Mouse (Mus musculus): ENCODE data around the gene Aloxe3.

Aloxe3 gene

DNA sequence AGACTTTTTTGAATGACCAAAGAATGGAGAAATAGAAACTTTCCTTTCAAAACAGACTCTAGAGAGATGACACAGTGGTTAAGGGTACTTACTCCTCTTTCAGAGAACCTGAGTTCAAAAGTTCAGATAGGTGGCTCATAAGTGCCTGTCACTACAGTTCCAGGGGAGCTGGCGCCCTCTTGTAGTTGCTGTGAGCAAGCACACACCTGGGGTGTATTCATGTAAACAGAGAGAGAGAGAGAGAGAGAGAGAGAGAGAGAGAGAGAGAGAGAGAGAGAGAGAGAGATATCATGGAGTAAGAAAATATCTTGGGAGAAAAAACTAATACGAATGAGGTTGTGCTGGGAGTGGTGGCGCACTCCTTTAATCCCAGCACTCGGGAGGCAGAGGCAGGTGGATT is 54.4 kb downstream of the Aloxe3 start:
- Histone ChIP-seq H3K4me3 (replicated peaks; ENCODE audit: low read length) (no peak overlapping the region), H3K4me1 (replicated peaks; ENCODE audit: low read depth, low read length) (no peaks in the 10 kb centered on the region), H3K9me3 (ENCODE audit: low read length) (no peaks in the 10 kb centered on the region), H3K36me3 (ENCODE audit: insufficient read depth, low read length) (no peaks in the 10 kb centered on the region), H3K27me3 (ENCODE audit: insufficient read depth, low read length) (0 out of 2 replicates have a peak, but pooled peaks cover 12% of the 10 kb centered on the region)
- TF ChIP-seq NANOG (IDR thresholded peaks at IDR 0.05; ENCODE audit: borderline replicate concordance, low read length): no peak
- 0 out of 2 replicates have a peak, but pooled peaks have one; percentile 3 for TF ChIP-seq CTCF (conservative IDR thresholded peaks at IDR 0.05; ENCODE audit: low read length)

DNA sequence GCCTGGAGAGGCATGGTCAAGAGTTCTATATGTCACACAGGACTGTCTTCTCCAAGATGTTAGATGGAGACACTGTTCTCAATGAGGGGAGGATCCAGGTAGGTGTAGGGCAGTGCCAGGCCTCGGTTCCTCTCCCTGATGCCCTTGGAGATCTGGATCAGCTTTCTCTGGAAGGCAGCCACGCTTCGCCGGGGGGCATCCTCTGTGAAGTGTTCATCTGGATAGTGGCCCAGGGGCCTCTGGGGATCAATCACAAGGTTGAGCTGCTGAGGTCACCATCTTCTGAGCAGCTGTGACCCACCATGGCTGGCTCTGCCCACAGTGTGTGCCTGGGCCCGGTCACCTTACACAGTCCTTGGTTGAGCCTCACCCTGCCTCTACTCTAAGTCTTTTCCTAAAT is 59.3 kb downstream of the Aloxe3 start:
- Histone ChIP-seq H3K4me1 (replicated peaks; ENCODE audit: low read depth, low read length) (no peaks in the 10 kb centered on the region), H3K4me3 (replicated peaks; ENCODE audit: low read length) (no peak overlapping the region), H3K9me3 (ENCODE audit: low read length) (no peaks in the 10 kb centered on the region), H3K36me3 (ENCODE audit: insufficient read depth, low read length) (no peaks in the 10 kb centered on the region), H3K27me3 (ENCODE audit: insufficient read depth, low read length) (peaks cover 7% of the 10 kb centered on the region; the same call in 1 of the 2 replicates)
- no peak for TF ChIP-seq POU5F1 (IDR thresholded peaks at IDR 0.05; ENCODE audit: borderline replicate concordance, low read length)

DNA sequence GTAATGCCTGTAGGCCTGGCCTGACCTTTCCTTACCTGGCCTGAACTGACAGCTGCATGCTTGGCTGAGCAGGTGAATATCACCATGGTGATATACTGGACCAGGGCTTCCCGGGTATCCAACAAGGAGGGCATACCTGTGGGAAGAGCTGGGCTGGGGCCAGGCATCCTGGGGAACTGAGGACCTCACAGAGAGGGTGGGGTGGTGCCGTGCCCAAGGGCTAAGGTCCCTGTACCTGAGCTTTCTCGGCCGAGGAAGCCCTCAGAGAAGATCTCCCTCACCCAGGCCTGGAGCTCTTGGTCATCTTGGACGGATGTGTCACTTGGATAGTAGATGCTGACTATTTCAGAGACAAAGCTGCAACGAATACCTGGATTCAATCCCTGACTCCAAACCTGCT is 60.2 kb downstream of the Aloxe3 start:
- H3K36me3 ChIP-seq (ENCODE audit: insufficient read depth, low read length): no peaks in the 10 kb centered on the region
- no peak overlapping the region for H3K4me3 ChIP-seq (replicated peaks; ENCODE audit: low read length)
- peaks cover 7% of the 10 kb centered on the region; the same call in 1 of the 2 replicates for H3K27me3 ChIP-seq (ENCODE audit: insufficient read depth, low read length)
- TF ChIP-seq POU5F1 (IDR thresholded peaks at IDR 0.05; ENCODE audit: borderline replicate concordance, low read length) (no peak), NANOG (IDR thresholded peaks at IDR 0.05; ENCODE audit: borderline replicate concordance, low read length) (no peak), CTCF (conservative IDR thresholded peaks at IDR 0.05; ENCODE audit: low read length) (no peak)
- no peaks in the 10 kb centered on the region for H3K4me1 ChIP-seq (replicated peaks; ENCODE audit: low read depth, low read length)
- H3K9me3 ChIP-seq (ENCODE audit: low read length): no peaks in the 10 kb centered on the region

GRCm38 (mm10) chr11:69192840-69193239 is 67.1 kb downstream of the Aloxe3 start:
- TF ChIP-seq CTCF (conservative IDR thresholded peaks at IDR 0.05; ENCODE audit: low read length) (peak; percentile 94), NANOG (IDR thresholded peaks at IDR 0.05; ENCODE audit: borderline replicate concordance, low read length) (no peak)
- H3K27me3 ChIP-seq (ENCODE audit: insufficient read depth, low read length): peaks cover 28% of the 10 kb centered on the region
- no peaks in the 10 kb centered on the region for H3K36me3 ChIP-seq (ENCODE audit: insufficient read depth, low read length)
- H3K9me3 ChIP-seq (ENCODE audit: low read length): no peaks in the 10 kb centered on the region
- H3K4me3 ChIP-seq (replicated peaks; ENCODE audit: low read length): no peak overlapping the region
- peaks cover 11% of the 10 kb centered on the region for H3K4me1 ChIP-seq (replicated peaks; ENCODE audit: low read depth, low read length)

DNA sequence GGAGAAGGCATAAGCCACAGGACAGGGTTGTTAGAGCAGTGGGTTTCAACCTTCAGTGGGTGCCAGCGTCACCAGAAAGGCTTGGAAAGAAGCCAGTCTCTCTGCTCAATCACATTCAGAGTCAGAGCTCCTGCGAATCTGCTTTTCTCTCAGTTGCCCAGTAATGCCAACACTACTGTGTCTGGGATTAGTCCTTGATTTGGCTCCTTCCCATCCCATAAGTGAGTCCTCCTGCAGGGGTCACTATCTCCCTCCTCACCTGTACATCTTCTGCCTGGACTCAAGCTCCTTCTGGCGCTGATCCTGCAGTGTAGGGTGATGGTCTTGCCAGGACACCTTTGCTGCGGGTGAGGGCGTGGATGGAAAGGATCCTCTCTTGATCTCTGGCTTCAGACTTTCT is 71.1 kb downstream of the Aloxe3 start:
- peak overlapping the region; percentile 63 for H3K4me3 ChIP-seq (replicated peaks; ENCODE audit: low read length)
- peaks cover 11% of the 10 kb centered on the region for H3K4me1 ChIP-seq (replicated peaks; ENCODE audit: low read depth, low read length)
- no peaks in the 10 kb centered on the region for H3K9me3 ChIP-seq (ENCODE audit: low read length)
- H3K27me3 ChIP-seq (ENCODE audit: insufficient read depth, low read length): peaks cover 34% of the 10 kb centered on the region
- TF ChIP-seq POU5F1 (IDR thresholded peaks at IDR 0.05; ENCODE audit: borderline replicate concordance, low read length): no peak
- TF ChIP-seq CTCF (conservative IDR thresholded peaks at IDR 0.05; ENCODE audit: low read length): no peak
- no peak for TF ChIP-seq NANOG (IDR thresholded peaks at IDR 0.05; ENCODE audit: borderline replicate concordance, low read length)
- H3K36me3 ChIP-seq (ENCODE audit: insufficient read depth, low read length): no peaks in the 10 kb centered on the region

DNA sequence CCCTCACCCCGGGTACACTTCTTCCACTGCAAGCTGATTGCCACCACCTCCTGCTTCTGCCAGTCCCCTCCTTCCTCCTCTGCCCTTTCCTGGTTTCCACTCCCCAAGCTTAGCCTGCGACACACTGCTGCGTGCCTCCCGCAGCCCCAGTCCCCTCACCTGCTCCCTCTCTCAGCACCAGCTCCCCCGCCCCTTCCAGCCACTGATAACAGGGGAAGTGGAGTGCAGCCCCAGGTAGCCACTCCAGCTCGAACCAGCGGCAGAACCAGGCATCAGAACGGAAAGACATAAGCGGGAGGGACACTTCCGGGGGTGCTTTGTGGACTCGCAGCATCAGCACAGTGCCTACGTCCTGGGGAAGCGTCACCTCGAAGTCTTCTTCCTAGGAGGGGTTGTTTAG is 71.5 kb downstream of the Aloxe3 start:
- Histone ChIP-seq H3K4me3 (replicated peaks; ENCODE audit: low read length) (peak overlapping the region; percentile 63), H3K4me1 (replicated peaks; ENCODE audit: low read depth, low read length) (peaks cover 11% of the 10 kb centered on the region), H3K27me3 (ENCODE audit: insufficient read depth, low read length) (peaks cover 34% of the 10 kb centered on the region), H3K9me3 (ENCODE audit: low read length) (no peaks in the 10 kb centered on the region), H3K36me3 (ENCODE audit: insufficient read depth, low read length) (no peaks in the 10 kb centered on the region)
- TF ChIP-seq POU5F1 (IDR thresholded peaks at IDR 0.05; ENCODE audit: borderline replicate concordance, low read length) (no peak), NANOG (IDR thresholded peaks at IDR 0.05; ENCODE audit: borderline replicate concordance, low read length) (no peak), CTCF (conservative IDR thresholded peaks at IDR 0.05; ENCODE audit: low read length) (no peak)

DNA sequence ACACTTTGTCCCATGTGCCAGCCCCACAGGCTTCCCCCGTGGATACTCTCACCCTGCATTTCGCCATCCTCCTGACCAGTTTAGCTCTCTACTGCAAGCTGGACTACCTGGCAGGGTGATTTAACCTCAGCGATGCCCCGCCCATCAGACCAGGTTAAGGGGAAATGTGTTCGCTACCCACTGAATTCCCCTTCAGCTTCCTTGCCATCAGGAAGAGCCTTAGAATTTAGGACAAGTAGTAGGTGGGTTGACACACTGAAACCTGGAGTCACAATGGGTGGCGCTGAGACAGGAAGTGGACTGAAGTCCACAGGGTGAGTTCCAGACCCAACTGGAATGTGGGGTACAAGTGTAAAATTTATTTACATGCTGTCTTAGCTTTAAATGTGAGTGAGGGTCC is 72.0 kb downstream of the Aloxe3 start, which contains the start of gene Alox8:
Alox8 (minus strand) TSS at position 101 of the 400 bp plus-strand sequence.
- H3K4me3 ChIP-seq (replicated peaks; ENCODE audit: low read length): peak within 1 kb of the TSS; percentile 63
- H3K4me1 ChIP-seq (replicated peaks; ENCODE audit: low read depth, low read length): peaks cover 11% of the 10 kb centered on the region
- no peaks in the 10 kb centered on the region for H3K9me3 ChIP-seq (ENCODE audit: low read length)
- TF ChIP-seq CTCF (conservative IDR thresholded peaks at IDR 0.05; ENCODE audit: low read length) (no peak), POU5F1 (IDR thresholded peaks at IDR 0.05; ENCODE audit: borderline replicate concordance, low read length) (no peak), NANOG (IDR thresholded peaks at IDR 0.05; ENCODE audit: borderline replicate concordance, low read length) (no peak)
- peaks cover 34% of the 10 kb centered on the region for H3K27me3 ChIP-seq (ENCODE audit: insufficient read depth, low read length)
- no peaks in the 10 kb centered on the region for H3K36me3 ChIP-seq (ENCODE audit: insufficient read depth, low read length)
